Mouse (Mus musculus): ENCODE results near the gene Rras2.

DNA sequence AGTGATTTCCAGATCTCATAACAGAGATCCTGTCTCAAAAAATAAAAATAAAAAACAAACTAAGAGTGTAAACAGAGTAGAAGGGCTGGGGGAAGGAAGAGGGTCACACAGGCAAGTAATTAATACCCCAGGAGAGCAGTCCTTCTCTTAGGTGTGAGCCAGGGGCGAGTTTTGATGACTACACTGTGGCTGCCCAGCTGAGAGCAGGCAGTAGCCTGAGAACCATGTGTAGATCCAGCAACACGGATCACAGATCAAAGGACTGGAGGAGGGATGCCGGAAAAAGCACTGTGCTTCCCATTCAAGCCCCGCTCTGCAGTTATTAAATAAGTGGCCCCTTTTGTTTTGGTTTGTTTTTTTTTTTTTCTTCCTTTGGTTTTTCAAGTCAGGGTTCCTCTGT is 15.0 kb downstream of the Rras2 start:
- no peak for TF ChIP-seq POLR2A (IDR thresholded peaks at IDR 0.05; ENCODE audit: control insufficient read depth, extremely low read depth, insufficient read depth, low read length, poor library complexity)
- TF ChIP-seq CTCF (IDR thresholded peaks at IDR 0.05; ENCODE audit: borderline replicate concordance, control insufficient read depth, extremely low read depth, insufficient read depth, low read length, poor library complexity): no peak
